Mouse (Mus musculus) neural tube, embryonic 15.5 days (tissue): ENCODE results near the gene Apoc3. TPM values are rescaled to one million over a fixed set of nuclear protein-coding genes. Genes with fewer than 3 reads are reported as not detected.

Source experiments
- ATAC-seq: fragments of 200-750 bp; cut with Nextera tagmentation; 2 replicates; pipeline ENCODE4 v1.8.0; 2017; ENCODE audit warnings: mild to moderate bottlenecking, moderate TSS enrichment, moderate library complexity; ENCODE audit not compliant: low FRiP score
- H3K27ac ChIP-seq: fragments of 300-500 bp; sonication (generic); replicated peaks from 2 replicates; pipeline ENCODE4 v1.5.1; 2015; ENCODE audit warnings: mild to moderate bottlenecking, inconsistent platforms
- H3K27me3 ChIP-seq: fragments of 300-500 bp; sonication (generic); replicated peaks from 2 replicates; pipeline ENCODE4 v1.6.1; 2015; ENCODE audit warnings: inconsistent platforms
- H3K36me3 ChIP-seq: fragments of 300-500 bp; sonication (generic); 2 replicates; pipeline ENCODE4 v1.6.1; 2015; ENCODE audit warnings: inconsistent platforms
- H3K4me1 ChIP-seq: fragments of 300-500 bp; sonication (generic); 2 replicates; pipeline ENCODE4 v1.6.1; 2015; ENCODE audit warnings: inconsistent platforms
- H3K4me2 ChIP-seq: fragments of 300-500 bp; sonication (generic); 2 replicates; pipeline ENCODE4 v1.6.1; 2015; ENCODE audit warnings: inconsistent platforms, mild to moderate bottlenecking, moderate library complexity
- H3K4me3 ChIP-seq: fragments of 300-500 bp; sonication (generic); replicated peaks from 2 replicates; pipeline ENCODE4 v1.5.1; 2015; ENCODE audit warnings: mild to moderate bottlenecking, inconsistent platforms
- H3K9ac ChIP-seq: fragments of 300-500 bp; sonication (generic); replicated peaks from 2 replicates; pipeline ENCODE4 v1.6.1; 2015; ENCODE audit warnings: mild to moderate bottlenecking, inconsistent platforms
- H3K9me3 ChIP-seq: fragments of 300-500 bp; sonication (generic); replicated peaks from 2 replicates; pipeline ENCODE4 v1.6.1; 2016; ENCODE audit warnings: inconsistent platforms
- WGBS: fragments of 180-500 bp; shearing (Covaris S2); methylation state at CpG from one replicate; pipeline ENCODE4 v1.1.7; 2015; ENCODE audit warnings: mixed read lengths; 5-methylcytosine and 5-hydroxymethylcytosine counted together
- polyA plus RNA-seq: library from polyadenylated mRNA; unstranded; fragments of >200 nt; fragmentation: Nextera tagmentation; extraction: Ambion mirVana; gene quantifications from 2 replicates; pipeline ENCODE4 v1.2.1, GENCODE M21; 2015

Apoc3 gene
- polyA plus RNA-seq, 1 experiment from 2014 or later: not detected

DNA sequence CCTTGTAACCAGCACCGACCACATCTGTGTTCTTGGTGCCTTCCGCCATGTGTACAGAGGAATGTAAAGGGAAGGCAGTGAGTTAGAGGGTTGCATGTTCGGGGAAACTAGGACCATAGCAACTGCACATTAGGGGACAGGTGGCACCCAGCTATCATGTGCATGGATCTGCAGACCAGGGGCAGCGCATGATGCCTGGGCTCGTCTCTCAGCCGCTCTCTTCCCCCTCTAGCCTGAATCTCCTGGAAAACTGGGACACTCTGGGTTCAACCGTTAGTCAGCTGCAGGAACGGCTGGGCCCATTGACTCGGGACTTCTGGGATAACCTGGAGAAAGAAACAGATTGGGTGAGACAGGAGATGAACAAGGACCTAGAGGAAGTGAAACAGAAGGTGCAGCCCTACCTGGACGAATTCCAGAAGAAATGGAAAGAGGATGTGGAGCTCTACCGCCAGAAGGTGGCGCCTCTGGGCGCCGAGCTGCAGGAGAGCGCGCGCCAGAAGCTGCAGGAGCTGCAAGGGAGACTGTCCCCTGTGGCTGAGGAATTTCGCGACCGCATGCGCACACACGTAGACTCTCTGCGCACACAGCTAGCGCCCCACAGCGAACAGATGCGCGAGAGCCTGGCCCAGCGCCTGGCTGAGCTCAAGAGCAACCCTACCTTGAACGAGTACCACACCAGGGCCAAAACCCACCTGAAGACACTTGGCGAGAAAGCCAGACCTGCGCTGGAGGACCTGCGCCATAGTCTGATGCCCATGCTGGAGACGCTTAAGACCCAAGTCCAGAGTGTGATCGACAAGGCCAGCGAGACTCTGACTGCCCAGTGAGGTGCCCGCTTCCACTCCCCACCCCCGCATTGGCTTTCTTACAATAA is 5.6 kb downstream of the Apoc3 start:
- peak overlapping the region; percentile 82 for H3K4me2 ChIP-seq
- WGBS: 16% methylated on average over 37 of the region's 37 CpGs
- 0 out of 2 replicates have a peak, but pooled peaks cover under 1% of the 10 kb centered on the region for H3K36me3 ChIP-seq
- H3K9ac ChIP-seq: peak overlapping the region; percentile 61
- H3K9me3 ChIP-seq: no peaks in the 10 kb centered on the region
- H3K27me3 ChIP-seq: no peaks in the 10 kb centered on the region
- H3K4me3 ChIP-seq: peak overlapping the region; percentile 52
- peak; percentile 96 for ATAC-seq
- H3K27ac ChIP-seq: peak overlapping the region; percentile 82
- H3K4me1 ChIP-seq: peaks cover 17% of the 10 kb centered on the region

DNA sequence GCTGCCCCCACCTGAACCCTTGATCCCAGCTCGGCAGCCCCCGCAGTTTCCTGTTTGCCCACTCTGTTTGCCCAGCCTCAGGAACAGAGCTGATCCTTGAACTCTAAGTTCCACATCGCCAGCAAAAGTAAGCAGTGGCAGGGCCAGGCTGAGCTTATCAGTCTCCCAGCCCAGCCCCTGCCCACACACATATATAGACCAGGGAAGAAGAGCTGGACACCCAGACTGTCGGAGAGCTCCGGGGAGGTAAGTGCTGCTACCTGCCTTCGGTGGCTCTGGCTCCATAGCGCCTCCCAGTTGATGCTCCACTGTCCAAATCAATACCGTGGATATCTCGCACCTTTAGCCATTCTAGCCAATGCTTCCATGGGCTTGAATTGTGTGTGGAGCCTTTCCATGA is 6.9 kb downstream of the Apoc3 start, which contains the start of gene Apoa1:
TSS of gene Apoa1 (plus strand) at position 90 of the 400 bp plus-strand sequence.
- 74% methylated on average over 9 of the region's 9 CpGs for WGBS
- ATAC-seq: no peak

DNA sequence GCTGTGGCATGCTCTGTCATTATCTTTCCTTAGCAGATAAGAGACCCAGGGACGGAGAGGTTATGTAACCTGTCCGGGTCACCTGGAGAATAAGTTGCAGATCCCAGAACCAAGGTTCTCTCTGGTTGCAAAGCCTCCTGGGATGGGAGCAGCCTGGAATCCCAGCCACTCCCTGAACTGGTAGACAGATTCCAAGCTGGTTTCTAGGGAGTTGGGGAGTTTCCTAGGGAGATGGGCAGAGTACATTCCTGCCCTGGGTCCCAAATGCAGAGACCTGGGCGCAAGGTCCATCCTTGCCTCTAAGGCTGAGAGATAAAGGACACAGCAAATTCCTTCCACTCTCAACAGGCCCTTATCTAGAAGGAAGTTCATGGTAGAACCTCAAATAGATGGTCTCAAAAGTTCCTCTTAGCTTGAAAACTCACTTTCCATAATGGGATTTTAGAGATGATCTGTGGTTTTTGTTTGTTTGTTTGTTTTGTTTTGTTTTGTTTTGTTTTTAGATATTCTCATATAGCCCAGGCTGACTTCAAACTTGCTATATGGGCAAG is 8.3 kb downstream of the Apoc3 start:
- Histone ChIP-seq H3K27ac (no peak overlapping the region), H3K4me3 (no peak overlapping the region), H3K9ac (no peak overlapping the region), H3K4me2 (no peak overlapping the region), H3K4me1 (peaks cover 17% of the 10 kb centered on the region), H3K9me3 (no peaks in the 10 kb centered on the region), H3K27me3 (no peaks in the 10 kb centered on the region), H3K36me3 (peaks cover 24% of the 10 kb centered on the region)
- WGBS: 90% methylated on average over 3 of the region's 3 CpGs
- ATAC-seq: no peak

More for the DNA sequence above, 6.9 kb downstream of the Apoc3 start, which contains the start of gene Apoa1:
- H3K4me1 ChIP-seq: peaks cover 17% of the 10 kb centered on the region
- H3K4me2 ChIP-seq: no peak within 1 kb of the TSS
- no peak within 1 kb of the TSS for H3K27ac ChIP-seq
- no peaks in the 10 kb centered on the region for H3K9me3 ChIP-seq
- H3K9ac ChIP-seq: no peak within 1 kb of the TSS
- peaks cover 12% of the 10 kb centered on the region for H3K36me3 ChIP-seq
- H3K4me3 ChIP-seq: no peak within 1 kb of the TSS
- no peaks in the 10 kb centered on the region for H3K27me3 ChIP-seq

DNA sequence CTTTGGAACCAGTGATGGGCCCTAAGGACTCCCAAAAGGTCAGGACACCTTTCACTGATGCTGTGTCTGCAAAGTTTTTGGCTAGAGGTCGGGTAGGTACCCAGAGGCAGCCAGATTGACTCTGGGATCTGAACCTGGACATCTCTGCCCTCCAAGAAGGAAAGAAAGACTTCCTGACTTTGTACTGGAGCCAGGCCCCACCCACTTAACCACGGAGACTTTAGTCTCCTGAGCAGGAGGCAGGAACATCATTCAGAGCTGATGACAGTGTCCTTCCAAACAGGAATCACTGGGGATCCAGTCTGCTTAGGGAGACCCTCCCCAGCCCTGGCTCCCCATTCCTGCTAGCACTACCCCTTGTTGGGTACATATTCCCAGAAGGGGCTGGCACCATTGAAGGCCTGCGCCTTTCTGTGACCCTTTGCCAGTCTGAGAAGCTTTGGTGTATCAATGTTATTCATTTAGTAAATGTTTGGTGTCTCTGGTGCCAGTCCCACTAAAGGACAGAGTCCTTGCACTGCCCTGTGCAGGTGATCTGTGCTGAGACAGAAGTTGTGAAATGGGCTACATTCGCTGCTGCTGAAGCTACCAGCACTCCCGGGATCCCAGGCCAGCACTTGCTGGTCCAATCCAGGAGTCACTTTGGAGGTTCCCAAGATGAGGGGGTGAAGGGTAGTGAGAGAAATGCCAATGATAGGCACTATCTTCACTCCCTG is 10.3 kb downstream of the Apoc3 start:
- H3K4me3 ChIP-seq: no peak overlapping the region
- H3K36me3 ChIP-seq: peaks cover 43% of the 10 kb centered on the region
- no peak overlapping the region for H3K4me2 ChIP-seq
- no peaks in the 10 kb centered on the region for H3K27me3 ChIP-seq
- no peak overlapping the region for H3K9ac ChIP-seq
- no peaks in the 10 kb centered on the region for H3K9me3 ChIP-seq
- WGBS: 72% methylated on average over 5 of the region's 5 CpGs
- ATAC-seq: no peak
- peaks cover 8% of the 10 kb centered on the region; the same call in 1 of the 2 replicates for H3K4me1 ChIP-seq
- H3K27ac ChIP-seq: no peak overlapping the region

DNA sequence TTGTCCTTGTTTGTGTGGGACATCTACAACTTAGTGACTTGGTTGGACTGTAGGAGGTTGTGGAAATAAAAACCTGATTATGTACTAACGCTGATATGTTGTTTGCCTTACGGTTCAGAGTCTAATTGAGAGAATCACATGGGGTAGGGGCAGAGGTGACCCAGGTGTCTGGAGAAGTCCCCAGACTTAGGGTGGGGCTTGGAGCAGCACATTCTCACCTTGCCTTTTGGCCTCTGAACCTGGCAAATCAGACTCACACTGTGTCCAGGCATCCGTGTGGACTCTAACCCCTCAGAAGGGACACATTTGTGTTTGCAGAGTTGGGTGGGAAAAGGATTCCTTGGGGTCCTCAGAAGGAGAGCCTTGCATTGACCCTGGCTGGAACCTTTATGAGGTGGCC is 11.3 kb downstream of the Apoc3 start:
- no peak overlapping the region for H3K27ac ChIP-seq
- H3K9me3 ChIP-seq: no peaks in the 10 kb centered on the region
- H3K9ac ChIP-seq: no peak overlapping the region
- H3K4me1 ChIP-seq: no peaks in the 10 kb centered on the region
- no peak overlapping the region for H3K4me3 ChIP-seq
- no peak for ATAC-seq
- H3K4me2 ChIP-seq: no peak overlapping the region
- WGBS: 92% methylated on average over 3 of the region's 3 CpGs
- no peaks in the 10 kb centered on the region for H3K27me3 ChIP-seq
- H3K36me3 ChIP-seq: peaks cover 49% of the 10 kb centered on the region

DNA sequence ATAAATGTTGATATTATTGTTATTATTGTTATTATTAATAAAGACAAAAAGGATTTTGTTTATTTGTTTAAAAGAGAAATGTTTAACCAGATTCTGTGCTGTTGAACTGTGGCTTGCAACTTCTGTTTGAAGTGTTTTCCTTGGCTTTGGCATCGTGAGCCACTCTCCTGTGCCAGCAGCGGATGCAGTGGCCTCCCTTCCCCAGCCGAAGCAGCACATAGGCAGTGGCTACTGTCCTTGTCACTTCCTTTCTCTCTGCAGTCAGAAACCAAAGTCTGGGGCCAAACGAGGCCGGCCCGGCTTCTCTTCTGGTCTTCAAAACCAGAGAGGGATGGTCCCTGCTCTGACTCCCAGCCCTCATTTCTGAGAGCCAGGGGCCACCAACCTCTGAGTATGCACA is 12.3 kb downstream of the Apoc3 start:
- H3K27ac ChIP-seq: no peak overlapping the region
- H3K4me3 ChIP-seq: no peak overlapping the region
- no peaks in the 10 kb centered on the region for H3K4me1 ChIP-seq
- no peak overlapping the region for H3K9ac ChIP-seq
- peaks cover 49% of the 10 kb centered on the region for H3K36me3 ChIP-seq
- H3K27me3 ChIP-seq: no peaks in the 10 kb centered on the region
- no peak for ATAC-seq
- 88% methylated on average over 6 of the region's 6 CpGs for WGBS
- H3K4me2 ChIP-seq: no peak overlapping the region
- H3K9me3 ChIP-seq: no peaks in the 10 kb centered on the region

DNA sequence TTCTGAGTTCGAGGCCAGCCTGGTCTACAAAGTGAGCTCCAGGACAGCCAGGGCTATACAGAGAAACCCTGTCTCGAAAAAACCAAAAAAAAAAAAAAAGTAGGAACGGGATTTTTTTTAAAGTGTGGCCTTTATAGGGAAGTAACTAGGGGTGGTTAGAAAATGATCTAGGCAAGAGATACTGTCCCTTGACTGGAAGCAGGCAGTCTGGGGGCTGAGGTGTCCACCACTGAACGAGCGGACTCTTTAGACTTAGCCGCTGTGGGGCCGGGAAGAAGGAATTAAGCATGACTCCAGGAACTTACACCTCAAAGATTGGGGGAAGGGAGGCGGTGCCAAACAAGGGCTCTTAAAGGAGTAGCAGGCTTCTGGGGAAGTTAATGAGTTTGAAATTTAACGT is 17.3 kb downstream of the Apoc3 start:
- no peak overlapping the region for H3K4me2 ChIP-seq
- H3K9ac ChIP-seq: no peak overlapping the region
- no peak overlapping the region for H3K4me3 ChIP-seq
- no peak for ATAC-seq
- WGBS: 84% methylated on average over 9 of the region's 9 CpGs
- no peaks in the 10 kb centered on the region for H3K27me3 ChIP-seq
- no peaks in the 10 kb centered on the region for H3K4me1 ChIP-seq
- no peaks in the 10 kb centered on the region for H3K9me3 ChIP-seq
- no peak overlapping the region for H3K27ac ChIP-seq
- H3K36me3 ChIP-seq: peaks cover 45% of the 10 kb centered on the region

DNA sequence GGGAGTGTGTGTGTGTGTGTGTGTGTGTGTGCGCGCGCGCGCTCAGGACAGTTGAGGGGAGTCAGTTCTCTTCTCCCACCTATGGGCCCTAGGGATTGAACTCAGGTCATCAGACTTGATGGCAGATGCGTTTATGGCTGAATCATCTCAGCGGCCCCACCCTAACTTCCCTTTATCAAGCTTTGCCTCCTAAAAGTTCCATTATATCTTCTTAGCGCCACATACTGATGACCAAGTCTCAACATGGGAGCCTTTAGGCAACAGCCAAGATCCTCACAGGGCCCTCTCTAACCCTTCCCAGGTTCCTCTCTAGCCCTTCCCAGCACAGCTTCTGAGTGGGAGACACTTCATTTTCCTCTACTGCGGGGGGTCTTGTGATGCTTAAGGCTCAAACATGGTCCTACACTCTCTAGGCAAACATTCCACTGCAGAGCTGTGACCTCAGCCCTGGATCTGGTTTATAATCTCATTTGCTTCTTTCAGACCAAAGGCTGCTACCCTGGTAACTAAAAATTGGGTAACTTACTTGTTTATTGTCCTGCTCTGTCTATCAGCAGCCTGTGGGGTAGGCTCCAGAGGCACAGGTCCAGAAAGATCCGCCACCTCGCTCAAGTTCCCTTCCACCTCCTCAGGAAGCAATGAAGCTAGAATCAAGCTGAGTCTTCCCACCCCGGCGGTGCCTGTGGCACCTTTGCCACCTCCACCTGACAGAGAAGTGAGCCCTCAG is 18.5 kb downstream of the Apoc3 start:
- Histone ChIP-seq H3K4me2 (no peak overlapping the region), H3K4me1 (no peaks in the 10 kb centered on the region), H3K9ac (no peak overlapping the region), H3K36me3 (peaks cover 44% of the 10 kb centered on the region), H3K27ac (no peak overlapping the region), H3K9me3 (no peaks in the 10 kb centered on the region), H3K4me3 (no peak overlapping the region), H3K27me3 (no peaks in the 10 kb centered on the region)
- WGBS: 97% methylated on average over 13 of the region's 13 CpGs
- no peak for ATAC-seq

DNA sequence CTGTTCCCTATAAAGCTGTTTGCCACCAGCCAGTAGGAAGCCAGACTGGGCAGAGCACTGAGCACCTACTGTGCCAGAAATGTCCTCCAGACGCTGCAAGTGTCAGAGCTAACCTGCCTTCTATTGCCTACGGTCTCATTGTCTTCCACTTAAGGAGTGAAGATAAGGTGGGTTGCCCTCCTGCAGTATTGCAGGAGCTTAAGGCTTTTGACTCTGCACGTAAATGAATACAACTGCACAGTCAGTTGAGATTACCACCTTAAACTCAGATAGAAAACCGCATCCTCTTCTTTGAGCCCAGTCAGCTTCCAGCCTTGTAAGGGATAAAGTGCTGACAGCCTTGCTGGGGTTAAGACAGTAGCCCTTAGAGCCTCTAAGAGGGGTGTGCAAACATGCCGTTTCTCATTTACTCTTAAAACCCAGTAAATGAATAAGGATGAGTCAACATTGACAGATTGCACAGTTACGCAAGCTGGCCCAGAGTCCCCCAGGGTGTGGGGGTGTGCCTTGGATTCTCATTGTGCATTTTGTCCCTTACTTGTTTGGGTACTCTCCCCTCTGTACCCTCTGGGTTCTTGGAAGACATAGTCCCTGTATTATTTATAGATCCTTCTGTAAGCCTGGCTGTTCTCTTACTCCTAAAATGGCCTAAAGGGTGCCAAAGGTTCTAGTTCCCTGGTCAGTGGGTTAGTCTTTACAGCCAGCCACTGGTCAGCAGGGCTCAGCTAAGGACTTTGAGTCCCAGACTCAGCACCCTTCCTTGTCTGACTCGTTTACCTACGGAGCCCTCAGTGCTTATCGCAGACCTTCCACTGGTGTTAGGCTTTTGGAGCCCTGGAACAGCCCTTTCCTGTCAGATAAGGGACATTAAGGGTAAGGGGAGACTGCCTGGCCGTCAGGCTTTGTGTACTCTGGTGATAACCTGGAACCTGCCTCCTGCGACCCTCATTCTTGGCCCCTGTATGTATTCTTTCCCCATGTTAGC is 19.8 kb downstream of the Apoc3 start:
- no peak for ATAC-seq
- H3K27me3 ChIP-seq: no peaks in the 10 kb centered on the region
- no peak overlapping the region for H3K27ac ChIP-seq
- no peak overlapping the region for H3K9ac ChIP-seq
- H3K4me2 ChIP-seq: no peak overlapping the region
- no peaks in the 10 kb centered on the region for H3K9me3 ChIP-seq
- WGBS: 87% methylated on average over 11 of the region's 11 CpGs
- H3K4me1 ChIP-seq: no peaks in the 10 kb centered on the region
- H3K36me3 ChIP-seq: peaks cover 45% of the 10 kb centered on the region
- H3K4me3 ChIP-seq: no peak overlapping the region

DNA sequence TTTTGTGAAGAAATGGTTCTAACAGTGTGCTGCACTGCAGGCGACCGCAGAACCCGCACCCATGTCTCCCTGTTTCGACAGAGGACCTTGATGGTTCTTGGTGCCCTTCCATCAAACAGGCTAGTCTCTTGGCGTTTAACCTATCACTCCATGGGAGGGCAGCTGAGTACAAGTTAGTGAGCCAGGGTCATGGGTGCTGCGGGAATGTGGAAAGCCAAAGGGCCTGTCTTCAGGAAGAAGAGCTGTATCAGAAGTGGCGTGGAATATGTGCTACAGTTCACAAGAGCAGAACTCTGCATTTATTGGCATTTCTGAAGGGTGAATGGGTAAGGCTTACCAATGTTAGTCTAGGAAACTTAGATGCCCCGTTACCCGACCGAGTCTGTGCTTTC is 20.5 kb downstream of the Apoc3 start:
- Histone ChIP-seq H3K27ac (no peak overlapping the region), H3K9me3 (no peaks in the 10 kb centered on the region), H3K36me3 (peaks cover 45% of the 10 kb centered on the region), H3K4me3 (no peak overlapping the region), H3K27me3 (no peaks in the 10 kb centered on the region), H3K9ac (no peak overlapping the region), H3K4me2 (no peak overlapping the region), H3K4me1 (no peaks in the 10 kb centered on the region)
- WGBS: 95% methylated on average over 10 of the region's 10 CpGs
- ATAC-seq: no peak
